Mouse (Mus musculus) liver, adult 2 months (tissue): ENCODE data around the gene Arih1.

Experiments used
- CTCF ChIP-seq: fragments of 200-500 bp; IDR thresholded peaks from 2 replicates; pipeline ENCODE4 v1.5.1; 2011; ENCODE audit warnings: low read depth, low read length, control low read depth
- POLR2A ChIP-seq: fragments of 200-500 bp; IDR thresholded peaks from 2 replicates; pipeline ENCODE4 v1.6.1; 2011; ENCODE audit warnings: low read length, control low read depth; ENCODE audit not compliant: insufficient read depth; ENCODE audit errors: extremely low read depth

- TF ChIP-seq CTCF: no peak
- no peak for TF ChIP-seq POLR2A
These were observed 45.2 kb upstream of the Arih1 start for GRCm38 (mm10) chr9:59531645-59532044.
